Mouse (Mus musculus) lung, postnatal 14 days (tissue): Measurements from ENCODE around the gene Trak1.
"Not testable (repeated sequence)": the region's sequence is repeated elsewhere in the genome, so short reads cannot be mapped to it uniquely, and the experiment has no call there.

Experiments
- DNase-seq: peaks from one replicate; pipeline ENCODE4 v3.0.0; 2021

Trak1 gene

GRCm38 (mm10) chr9:121443696-121444366 lies 146.5 kb downstream of the Trak1 start:
- no peak for DNase-seq

- DNase-seq: no peak
Measured at GRCm38 (mm10) chr9:121444367-121444707, 147.0 kb downstream of the Trak1 start.

- DNase-seq: peak; percentile 70
Measured at GRCm38 (mm10) chr9:121445364-121445763, 148.1 kb downstream of the Trak1 start.

GRCm38 (mm10) chr9:121446431-121446831 lies 149.1 kb downstream of the Trak1 start:
- no peak for DNase-seq

- not testable (repeated sequence) for DNase-seq
Measured at GRCm38 (mm10) chr9:121452342-121452942, 155.1 kb downstream of the Trak1 start.

GRCm38 (mm10) chr9:121454891-121455290 lies 157.6 kb downstream of the Trak1 start:
- no peak for DNase-seq

GRCm38 (mm10) chr9:121456739-121457515 lies 159.6 kb downstream of the Trak1 start:
- no peak for DNase-seq

- DNase-seq: peak; percentile 59
Measured at GRCm38 (mm10) chr9:121458466-121458865, 161.2 kb downstream of the Trak1 start.

GRCm38 (mm10) chr9:121459950-121460349 lies 162.6 kb downstream of the Trak1 start:
- DNase-seq: no peak

- DNase-seq: no peak
Measured at GRCm38 (mm10) chr9:121460527-121460926, 163.2 kb downstream of the Trak1 start.

GRCm38 (mm10) chr9:121467460-121467859 lies 170.2 kb downstream of the Trak1 start:
- no peak for DNase-seq

- no peak for DNase-seq
Measured at GRCm38 (mm10) chr9:121469711-121470110, 172.4 kb downstream of the Trak1 start.

- no peak for DNase-seq
Measured at GRCm38 (mm10) chr9:121474771-121475170, 177.5 kb downstream of the Trak1 start.

GRCm38 (mm10) chr9:121475488-121476452 lies 178.5 kb downstream of the Trak1 start:
- DNase-seq: no peak

- peak; percentile 77 for DNase-seq
Measured at GRCm38 (mm10) chr9:121477305-121477911, 180.1 kb downstream of the Trak1 start.

GRCm38 (mm10) chr9:121479453-121479852 lies 182.2 kb downstream of the Trak1 start:
- peak; percentile 71 for DNase-seq

GRCm38 (mm10) chr9:121487216-121487615 lies 189.9 kb downstream of the Trak1 start:
- DNase-seq: no peak

GRCm38 (mm10) chr9:121491592-121492240 lies 194.4 kb downstream of the Trak1 start:
- no peak for DNase-seq

GRCm38 (mm10) chr9:121494006-121494767 lies 196.9 kb downstream of the Trak1 start:
- no peak for DNase-seq

- peak; percentile 45 for DNase-seq
Measured at GRCm38 (mm10) chr9:121495529-121495928, 198.2 kb downstream of the Trak1 start, which contains the start of gene Cck. Cck (minus strand) TSS chr9:121495694.

- DNase-seq: no peak
Measured at GRCm38 (mm10) chr9:121496102-121496501, 198.8 kb downstream of the Trak1 start.
